Mouse (Mus musculus): ENCODE measurements around the gene AI182371.

DNA sequence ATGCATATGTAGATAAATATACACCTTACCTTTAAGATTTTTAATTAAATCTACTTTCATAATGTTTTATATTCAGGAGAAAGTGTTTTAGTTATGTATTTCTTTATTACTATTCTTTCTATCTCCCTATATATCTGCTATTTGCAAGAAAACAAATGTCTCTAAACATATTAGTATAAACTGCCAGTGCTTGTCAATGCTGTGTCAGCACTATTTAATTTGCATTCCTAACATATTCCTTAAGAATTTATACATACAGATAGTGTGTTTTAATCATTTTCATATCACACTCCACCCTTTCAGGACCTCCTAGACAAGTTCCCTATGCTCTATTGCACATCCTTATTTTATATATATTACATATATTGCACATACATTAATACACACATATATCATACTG, 1.4 kb upstream of the AI182371 start:
- TF ChIP-seq CTCF (IDR thresholded peaks at IDR 0.05; ENCODE audit: borderline replicate concordance, extremely low read depth, insufficient read depth, insufficient read length) (no peak), POLR2A (IDR thresholded peaks at IDR 0.05; ENCODE audit: borderline replicate concordance, extremely low read depth, insufficient read depth, insufficient read length, poor library complexity, severe bottlenecking) (no peak)

Measured in brain, embryonic 14.5 days (tissue).